Mouse (Mus musculus): ENCODE data around the gene Pten.

Gene Pten

DNA sequence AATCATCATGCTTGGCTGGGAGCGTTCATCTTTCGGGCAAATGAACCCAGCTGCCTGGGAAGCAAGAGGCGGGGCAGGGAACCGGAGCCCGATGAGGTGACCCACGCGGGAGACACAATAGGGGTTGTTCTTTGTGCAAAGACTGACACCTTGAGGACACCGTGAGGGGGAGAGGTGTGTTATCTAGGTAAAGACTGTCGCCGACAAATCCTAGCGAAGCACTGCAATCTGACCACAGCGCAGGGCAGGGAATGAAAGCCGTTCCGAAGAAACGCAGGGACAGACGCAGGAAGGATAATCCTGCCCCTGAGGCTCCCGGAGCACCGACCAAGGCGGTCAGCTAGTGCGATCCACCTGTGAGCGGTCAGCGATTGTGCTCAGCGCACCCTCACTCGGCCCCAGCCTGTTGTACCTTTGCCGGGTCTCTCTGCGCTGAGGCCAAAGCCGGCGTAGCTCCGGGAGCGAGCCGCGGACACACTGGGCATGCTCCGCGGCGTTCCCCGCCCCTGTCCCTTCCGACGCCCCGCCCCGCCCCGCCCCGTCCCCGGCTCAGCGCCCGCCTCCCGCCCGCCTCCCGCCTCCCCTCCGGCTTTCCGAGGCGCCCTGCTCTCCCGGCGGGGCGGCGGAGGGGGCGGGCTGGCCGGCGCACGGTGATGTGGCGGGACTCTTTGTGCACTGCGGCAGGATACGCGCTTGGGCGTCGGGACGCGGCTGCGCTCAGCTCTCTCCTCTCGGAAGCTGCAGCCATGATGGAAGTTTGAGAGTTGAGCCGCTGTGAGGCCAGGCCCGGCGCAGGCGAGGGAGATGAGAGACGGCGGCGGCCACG, at the start of gene Pten:
Pten (plus strand) TSS at position 598 of the 826 bp plus-strand sequence.
- in situ Hi-C loops (cut with MboI, MseI), result loop anchor here (5.0 to 10.0 kb wide), 3 partner anchors 40 to 1428 kb away; no protein-coding TSS in a partner anchor

DNA sequence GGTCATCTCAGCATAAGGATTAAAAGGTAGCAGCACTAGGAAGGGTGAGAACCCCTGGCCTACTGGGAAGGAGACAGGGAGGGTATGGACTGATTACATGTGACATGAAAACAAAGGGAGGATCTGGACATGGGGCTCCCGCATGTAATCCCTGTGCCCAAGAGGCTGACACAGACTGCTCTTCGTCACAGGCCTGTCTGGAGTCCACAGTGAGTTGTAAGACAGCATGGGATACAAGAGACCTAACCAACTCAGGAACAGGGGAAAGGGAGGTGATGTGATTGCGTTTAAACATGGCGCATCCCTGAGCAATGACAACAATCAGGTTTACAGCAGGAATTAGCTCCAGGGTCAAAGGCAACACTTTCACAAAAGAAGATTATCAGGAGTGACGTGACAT, 48.3 kb upstream of the Pten start:
- in situ Hi-C loops (cut with MboI, MseI), result no loop called here

DNA sequence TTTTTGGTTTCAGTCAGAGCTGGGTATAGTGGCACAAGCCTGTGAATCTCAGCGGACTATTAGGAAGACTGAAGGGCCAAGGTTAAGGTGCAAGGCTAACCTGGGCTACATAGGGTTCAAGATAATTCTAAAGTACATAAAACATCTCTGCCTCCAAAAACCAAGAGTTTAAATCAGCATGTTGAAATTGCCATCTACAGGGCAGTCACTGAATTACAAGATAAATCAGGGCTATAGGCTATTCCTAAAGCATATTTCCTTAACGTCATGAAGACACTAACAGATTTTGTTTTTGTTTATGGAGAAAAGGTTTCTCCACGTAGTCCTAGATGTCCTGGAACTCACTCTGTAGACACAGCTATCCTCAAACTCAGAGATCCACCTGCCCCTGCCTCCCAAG, 47.0 kb upstream of the Pten start:
- in situ Hi-C loops (cut with MboI, MseI), result no loop called here

GRCm38 (mm10) chr19:32711761-32712541, 45.3 kb upstream of the Pten start:
- in situ Hi-C loops (cut with MboI, MseI), result no loop called here

DNA sequence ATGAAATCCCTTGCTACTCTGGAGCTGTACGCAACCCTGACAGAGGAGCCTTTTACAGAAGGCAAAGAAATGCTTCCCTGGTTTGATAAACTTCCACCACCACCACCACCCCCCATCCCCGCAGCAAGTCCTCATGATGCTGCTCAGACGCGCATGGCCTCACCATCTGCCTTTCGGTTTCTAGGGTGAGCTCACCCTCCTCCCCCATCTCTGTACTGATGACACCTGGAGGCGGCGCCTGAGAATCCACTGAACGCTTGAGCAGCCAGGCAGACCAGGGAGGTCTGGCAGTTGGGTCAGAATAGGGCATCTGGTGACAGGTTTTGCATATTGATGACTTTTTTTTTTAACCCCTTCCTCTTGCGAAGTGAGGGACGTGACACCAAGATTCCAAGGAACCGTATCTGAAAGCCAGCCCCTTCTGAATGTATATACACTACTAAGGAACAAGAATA, 44.7 kb upstream of the Pten start:
- in situ Hi-C loops (cut with MboI, MseI), result no loop called here

DNA sequence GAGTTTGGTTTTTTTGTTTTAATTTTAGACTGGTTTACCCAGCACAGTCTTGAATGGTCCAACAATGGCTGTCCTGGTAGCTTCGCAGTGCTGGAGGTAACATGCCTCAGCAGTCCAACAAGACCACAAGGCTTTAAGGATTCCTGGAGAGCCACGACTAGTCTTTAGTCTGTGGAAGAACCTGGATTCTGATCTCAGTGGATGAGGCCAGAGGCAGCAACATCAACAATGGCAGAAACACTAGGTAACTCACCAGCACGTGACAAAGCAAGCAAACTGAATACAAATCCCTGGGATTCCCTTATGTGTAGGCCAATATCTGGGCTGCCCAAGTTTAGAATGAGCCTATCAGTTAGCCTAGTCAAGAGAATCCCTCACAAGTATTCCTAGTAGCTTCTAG, 43.8 kb upstream of the Pten start:
- in situ Hi-C loops (cut with MboI, MseI), result no loop called here

GRCm38 (mm10) chr19:32715201-32715600, 42.1 kb upstream of the Pten start:
- in situ Hi-C loops (cut with MboI, MseI), result loop anchor here (5.0 kb wide), 1 partner anchor 42 kb away; the partner anchor contains the start of gene Pten

DNA sequence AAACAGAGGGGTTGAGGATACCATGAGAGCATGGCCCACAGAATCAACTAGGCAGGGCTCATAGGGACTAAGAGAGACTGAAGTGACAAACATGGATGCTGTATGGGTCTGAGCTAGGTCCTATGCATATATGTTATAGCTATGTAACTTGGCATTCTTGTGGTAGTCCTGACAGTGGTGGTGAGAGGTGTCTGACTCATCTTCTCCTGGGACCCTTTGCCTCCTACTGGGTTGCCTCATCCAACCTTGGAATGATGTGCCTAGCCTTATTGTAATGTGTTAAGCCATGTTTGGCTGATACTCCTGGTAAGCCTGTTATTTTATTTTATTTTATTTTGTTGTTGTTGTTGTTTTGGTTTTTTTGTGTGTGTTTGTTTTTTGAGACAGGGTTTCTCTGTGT, 41.6 kb upstream of the Pten start:
- in situ Hi-C loops (cut with MboI, MseI), result loop anchor here (5.0 kb wide), 1 partner anchor 42 kb away; the partner anchor contains the start of gene Pten

DNA sequence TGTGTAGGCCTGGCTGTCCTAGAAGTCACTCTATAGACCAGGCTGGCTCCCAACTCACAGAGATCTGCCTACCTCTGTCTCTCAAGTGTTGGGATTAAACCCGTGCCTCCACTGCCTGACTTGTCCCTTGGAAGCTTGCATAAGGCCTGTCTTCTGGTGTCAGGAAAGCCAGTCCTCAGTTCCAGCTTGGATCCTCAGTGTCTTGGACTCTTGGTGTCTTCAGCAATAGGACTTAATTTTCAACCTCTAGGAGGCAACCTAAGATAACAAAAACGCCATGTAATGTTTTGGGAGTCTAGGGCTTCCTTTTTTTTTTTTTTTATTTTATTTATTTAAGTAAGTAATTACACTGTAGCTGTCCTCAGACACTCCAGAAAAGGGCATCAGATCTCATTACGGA, 39.7 kb upstream of the Pten start:
- in situ Hi-C loops (cut with MboI, MseI), result loop anchor here (5.0 kb wide), 1 partner anchor 40 kb away; the partner anchor contains the start of gene Pten

DNA sequence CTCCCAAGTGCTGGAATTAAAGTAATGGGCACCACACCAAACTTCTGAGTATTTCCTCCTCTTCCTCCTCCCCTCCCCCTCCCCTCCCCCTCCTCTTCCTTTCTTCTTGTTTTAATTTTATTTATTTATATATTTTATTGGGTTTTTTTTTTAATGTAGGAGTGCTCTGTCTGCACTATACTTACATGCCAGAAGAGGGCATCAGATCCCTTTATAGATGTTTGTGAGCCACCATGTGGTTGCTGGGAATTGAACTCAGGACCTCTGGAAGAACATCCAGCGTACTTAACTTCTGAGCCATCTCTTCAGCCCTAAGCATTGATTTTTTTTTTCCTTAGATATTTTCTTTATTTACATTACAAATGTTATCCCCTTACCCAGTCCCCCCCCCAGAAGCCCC, 37.0 kb upstream of the Pten start:
- in situ Hi-C loops (cut with MboI, MseI), result loop anchor here (5.0 kb wide), 2 partner anchors 507 to 642 kb away; no protein-coding TSS in a partner anchor

- in situ Hi-C loops (cut with MboI, MseI), result loop anchor here (5.0 kb wide), 2 partner anchors 503 to 638 kb away; no protein-coding TSS in a partner anchor
Measured at GRCm38 (mm10) chr19:32723817-32724216, 33.5 kb upstream of the Pten start.

DNA sequence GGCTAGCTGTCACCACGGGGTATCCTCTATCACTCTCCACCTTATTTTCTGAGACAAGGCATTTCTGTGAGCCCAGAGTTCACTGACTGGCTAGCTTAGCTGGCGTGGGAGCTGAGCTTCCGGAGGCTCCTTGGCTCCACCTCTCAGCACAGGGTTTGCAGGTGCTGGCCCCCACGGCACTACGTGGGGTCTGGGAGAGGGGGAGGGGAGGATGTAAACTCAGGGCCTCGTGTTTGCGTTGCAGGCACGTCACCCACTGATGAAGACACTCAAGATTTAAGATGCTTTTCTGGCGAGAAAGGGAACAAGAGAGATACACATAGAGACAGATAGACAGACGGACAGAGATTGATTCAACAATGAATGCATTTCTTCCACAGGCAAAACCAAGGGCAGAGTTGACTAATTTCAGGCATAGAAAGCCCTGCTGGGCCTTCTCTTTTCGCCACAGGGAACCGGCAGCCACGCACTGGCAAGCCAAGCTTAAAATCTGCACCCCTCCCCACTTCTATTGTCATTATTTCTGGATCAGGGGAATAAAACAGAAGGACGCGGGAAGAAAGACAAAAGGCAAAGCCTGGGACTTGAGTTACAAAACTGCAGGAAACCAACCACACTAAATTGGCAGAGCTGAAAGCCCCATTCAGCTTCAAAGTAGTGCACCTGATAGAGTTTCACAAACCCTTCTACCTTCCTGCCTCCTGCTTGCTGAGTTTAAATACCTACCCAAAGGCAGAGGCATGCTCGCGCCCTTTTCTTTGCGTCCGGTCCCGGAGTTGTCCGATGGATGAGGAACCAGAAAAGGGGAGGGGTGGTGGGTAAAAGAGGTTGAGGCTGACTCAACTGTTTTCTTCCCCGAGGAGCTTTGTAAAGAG, 30.6 kb upstream of the Pten start:
- in situ Hi-C loops (cut with MboI, MseI), result no loop called here

DNA sequence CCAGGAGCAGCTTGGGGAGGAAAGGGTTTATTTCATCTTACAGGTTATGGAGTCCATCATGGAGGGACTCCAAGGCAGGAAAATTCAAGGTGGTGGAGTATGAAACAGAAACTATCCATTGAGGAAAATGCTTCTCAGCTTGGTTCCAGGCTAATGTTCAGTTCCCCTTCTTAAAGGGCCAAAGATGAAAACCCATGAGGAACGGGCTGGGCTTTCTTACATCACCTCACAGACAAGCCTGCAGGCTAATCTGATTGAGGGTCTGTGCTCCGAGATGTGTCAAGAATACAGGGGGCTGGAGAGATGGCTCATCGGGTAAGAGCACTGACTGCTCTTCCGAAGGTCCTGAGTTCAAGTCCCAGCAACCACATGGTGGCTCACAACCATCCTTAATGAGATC, 27.5 kb upstream of the Pten start:
- in situ Hi-C loops (cut with MboI, MseI), result no loop called here

DNA sequence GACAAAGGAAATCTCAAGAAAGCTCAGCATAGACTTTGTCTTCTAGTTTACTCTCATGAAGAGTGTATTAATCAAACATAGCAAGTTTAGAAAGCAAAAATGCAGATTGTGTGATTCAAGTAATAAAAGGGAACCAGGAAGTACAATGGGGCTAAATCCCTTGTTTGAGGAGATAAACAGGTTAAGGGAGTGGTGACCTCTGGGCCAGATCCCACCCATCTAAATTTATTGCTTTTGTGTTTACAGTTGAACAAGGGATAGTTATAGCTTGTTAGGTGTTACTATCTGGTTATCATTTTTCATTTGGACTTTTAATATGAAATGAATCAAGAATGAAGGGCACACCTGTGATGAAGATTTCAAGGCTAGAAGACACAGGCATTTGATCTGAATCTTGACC, 24.4 kb upstream of the Pten start:
- in situ Hi-C loops (cut with MboI, MseI), result no loop called here

GRCm38 (mm10) chr19:32737844-32738243, 19.5 kb upstream of the Pten start:
- in situ Hi-C loops (cut with MboI, MseI), result no loop called here

- in situ Hi-C loops (cut with MboI, MseI), result no loop called here
Measured at GRCm38 (mm10) chr19:32739686-32740085, 17.6 kb upstream of the Pten start, which contains the start of gene Atad1. Atad1 (minus strand) TSS chr19:32739786.

GRCm38 (mm10) chr19:32740641-32741345, 16.5 kb upstream of the Pten start:
- in situ Hi-C loops (cut with MboI, MseI), result no loop called here

- in situ Hi-C loops (cut with MboI, MseI), result no loop called here
Measured at GRCm38 (mm10) chr19:32749425-32749824, 7.9 kb upstream of the Pten start.

DNA sequence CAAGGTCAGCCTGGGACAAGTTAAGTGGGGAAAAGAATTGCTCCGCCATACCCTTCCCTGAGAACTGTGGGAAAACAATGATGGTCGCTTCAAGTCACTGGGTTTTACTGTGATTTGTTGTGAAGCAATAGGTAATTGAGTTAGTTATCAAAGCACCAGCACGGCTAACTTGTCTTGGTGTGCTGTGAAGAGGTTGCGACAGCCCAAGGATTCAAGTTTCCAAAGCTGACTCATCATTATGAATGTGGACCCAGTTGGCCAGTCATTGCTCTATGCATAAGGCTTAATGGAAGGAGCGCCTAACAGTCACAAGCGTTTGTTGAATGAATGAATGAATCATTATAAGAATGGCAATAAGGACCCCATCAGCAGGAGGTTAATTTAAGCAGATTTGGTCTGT, 4.9 kb upstream of the Pten start:
- in situ Hi-C loops (cut with MboI, MseI), result loop anchor here (10.0 kb wide), 2 partner anchors 472 to 1432 kb away; no protein-coding TSS in a partner anchor

GRCm38 (mm10) chr19:32753386-32753785, 3.9 kb upstream of the Pten start:
- in situ Hi-C loops (cut with MboI, MseI), result loop anchor here (10.0 kb wide), 2 partner anchors 471 to 1431 kb away; no protein-coding TSS in a partner anchor
